Mouse (Mus musculus) forebrain, embryonic 14.5 days (tissue): ENCODE data around the gene Prkn. TPM values are rescaled to one million over a fixed set of nuclear protein-coding genes. Genes with fewer than 3 reads are reported as not detected.

ENCODE experiments used
- ATAC-seq: fragments of 200-750 bp; cut with Nextera tagmentation; 2 replicates; pipeline ENCODE4 v1.8.0; 2017; ENCODE audit warnings: mild to moderate bottlenecking, moderate library complexity
- DNase-seq: peaks from one replicate; pipeline ENCODE4 v3.0.0-alpha.2; 2015; ENCODE audit warnings: low spot score
- H3K27ac ChIP-seq: fragments of 300-500 bp; sonication (generic); 2 replicates; pipeline ENCODE4 v1.5.1; 2014; ENCODE audit warnings: low read depth, mild to moderate bottlenecking, control low read depth, low read length, moderate library complexity
- H3K27me3 ChIP-seq: fragments of 300-500 bp; sonication (generic); replicated peaks from 2 replicates; pipeline ENCODE4 v1.6.1; 2014; ENCODE audit warnings: low read length, control low read depth, mixed read lengths; ENCODE audit not compliant: control insufficient read depth, insufficient read depth
- H3K36me3 ChIP-seq: fragments of 300-500 bp; sonication (generic); 2 replicates; pipeline ENCODE4 v1.6.1; 2014; ENCODE audit warnings: low read length, control low read depth; ENCODE audit not compliant: control insufficient read depth, insufficient read depth
- H3K4me1 ChIP-seq: fragments of 300-500 bp; sonication (generic); 2 replicates; pipeline ENCODE4 v1.6.1; 2014; ENCODE audit warnings: antibody characterized with exemption, low read length, control low read depth; ENCODE audit not compliant: control insufficient read depth, insufficient read depth
- H3K4me2 ChIP-seq: fragments of 300-500 bp; sonication (generic); 2 replicates; pipeline ENCODE4 v1.6.1; 2014; ENCODE audit warnings: mild to moderate bottlenecking, control low read depth, low read length
- H3K4me3 ChIP-seq: fragments of 300-500 bp; sonication (generic); 2 replicates; pipeline ENCODE4 v1.5.1; 2014; ENCODE audit warnings: low read depth, low read length, control low read depth
- H3K9ac ChIP-seq: fragments of 300-500 bp; sonication (generic); 2 replicates; pipeline ENCODE4 v1.6.1; 2014; ENCODE audit warnings: mild to moderate bottlenecking, low read length, control low read depth, moderate library complexity
- H3K9me3 ChIP-seq: fragments of 300-500 bp; sonication (generic); replicated peaks from 2 replicates; pipeline ENCODE4 v1.6.1; 2016; ENCODE audit warnings: low read length, control low read depth, mixed read lengths; ENCODE audit not compliant: control insufficient read depth
- WGBS: fragments of 180-500 bp; shearing (Covaris S2); extraction: QIAGEN DNeasy Blood & Tissue Kit; methylation state at CpG from one replicate; pipeline ENCODE4 v1.1.7; 2014; 5-methylcytosine and 5-hydroxymethylcytosine counted together
- polyA plus RNA-seq: library from polyadenylated mRNA; unstranded; fragments of >200 nt; fragmentation: Nextera tagmentation; extraction: Ambion mirVana; gene quantifications from 2 replicates; pipeline ENCODE4 v1.2.1, GENCODE M21; 2014

Gene Prkn
- polyA plus RNA-seq, 1 experiment from 2014 or later, result 1.6 TPM

GRCm38 (mm10) chr17:10874208-10875187 lies 34.3 kb downstream of the Prkn start:
- no peak for ATAC-seq
- WGBS, result 91% methylated on average over 7 of the region's 7 CpGs
- Histone ChIP-seq H3K27ac (no peak overlapping the region), H3K9ac (no peak overlapping the region), H3K4me1 (no peaks in the 10 kb centered on the region), H3K9me3 (no peaks in the 10 kb centered on the region), H3K27me3 (no peaks in the 10 kb centered on the region), H3K4me3 (no peak overlapping the region), H3K4me2 (no peak overlapping the region), H3K36me3 (no peaks in the 10 kb centered on the region)
- no peak for DNase-seq

- no peak overlapping the region for H3K4me2 ChIP-seq
- ATAC-seq (no peak), DNase-seq (no peak)
- no peak overlapping the region for H3K9ac ChIP-seq
- 88% methylated on average over 5 of the region's 5 CpGs for WGBS
- no peaks in the 10 kb centered on the region for H3K27me3 ChIP-seq
- H3K4me3 ChIP-seq, result no peak overlapping the region
- no peaks in the 10 kb centered on the region for H3K36me3 ChIP-seq
- H3K4me1 ChIP-seq, result no peaks in the 10 kb centered on the region
- H3K27ac ChIP-seq, result no peak overlapping the region
- H3K9me3 ChIP-seq, result no peaks in the 10 kb centered on the region
Observed at GRCm38 (mm10) chr17:10878986-10879385, 38.8 kb downstream of the Prkn start.

- no peaks in the 10 kb centered on the region for H3K36me3 ChIP-seq
- H3K27me3 ChIP-seq, result no peaks in the 10 kb centered on the region
- ATAC-seq (no peak), DNase-seq (no peak)
- no peak overlapping the region for H3K4me3 ChIP-seq
- H3K4me1 ChIP-seq, result no peaks in the 10 kb centered on the region
- H3K4me2 ChIP-seq, result no peak overlapping the region
- no peaks in the 10 kb centered on the region for H3K9me3 ChIP-seq
- 96% methylated on average over 1 of the region's 1 CpGs for WGBS
- H3K27ac ChIP-seq, result no peak overlapping the region
- H3K9ac ChIP-seq, result no peak overlapping the region
Observed at GRCm38 (mm10) chr17:10882260-10882659, 42.1 kb downstream of the Prkn start.

- no peak overlapping the region for H3K4me2 ChIP-seq
- no peak overlapping the region for H3K4me3 ChIP-seq
- ATAC-seq (no peak), DNase-seq (peak; percentile 15)
- whole genome bisulfite sequencing, result 19% methylated on average over 4 of the region's 4 CpGs
- H3K36me3 ChIP-seq, result no peaks in the 10 kb centered on the region
- no peak overlapping the region for H3K27ac ChIP-seq
- no peaks in the 10 kb centered on the region for H3K27me3 ChIP-seq
- H3K9me3 ChIP-seq, result no peaks in the 10 kb centered on the region
- no peaks in the 10 kb centered on the region for H3K4me1 ChIP-seq
- no peak overlapping the region for H3K9ac ChIP-seq
Observed at GRCm38 (mm10) chr17:10887924-10888323, 47.7 kb downstream of the Prkn start.

- H3K27ac ChIP-seq, result no peak overlapping the region
- H3K4me3 ChIP-seq, result no peak overlapping the region
- no peaks in the 10 kb centered on the region for H3K4me1 ChIP-seq
- H3K36me3 ChIP-seq, result no peaks in the 10 kb centered on the region
- H3K9ac ChIP-seq, result no peak overlapping the region
- WGBS, result 88% methylated on average over 3 of the region's 3 CpGs
- H3K4me2 ChIP-seq, result no peak overlapping the region
- DNase-seq (no peak), ATAC-seq (no peak)
- H3K9me3 ChIP-seq, result no peaks in the 10 kb centered on the region
- no peaks in the 10 kb centered on the region for H3K27me3 ChIP-seq
Observed at GRCm38 (mm10) chr17:10901686-10902228, 61.6 kb downstream of the Prkn start.

- Histone ChIP-seq H3K27ac (no peak overlapping the region), H3K4me1 (no peaks in the 10 kb centered on the region), H3K36me3 (no peaks in the 10 kb centered on the region), H3K9ac (no peak overlapping the region), H3K4me3 (no peak overlapping the region), H3K9me3 (no peaks in the 10 kb centered on the region), H3K27me3 (no peaks in the 10 kb centered on the region), H3K4me2 (no peak overlapping the region)
- ATAC-seq (no peak), DNase-seq (no peak)
Observed at GRCm38 (mm10) chr17:10936698-10937097, 96.5 kb downstream of the Prkn start.

GRCm38 (mm10) chr17:10937844-10938243 lies 97.7 kb downstream of the Prkn start:
- Histone ChIP-seq H3K27ac (no peak overlapping the region), H3K36me3 (no peaks in the 10 kb centered on the region), H3K4me3 (no peak overlapping the region), H3K9ac (no peak overlapping the region), H3K27me3 (no peaks in the 10 kb centered on the region), H3K4me2 (no peak overlapping the region), H3K9me3 (no peaks in the 10 kb centered on the region), H3K4me1 (no peaks in the 10 kb centered on the region)
- DNase-seq, result peak; percentile 58
- WGBS, result 25% methylated on average over 8 of the region's 8 CpGs
- ATAC-seq, result no peak

- no peaks in the 10 kb centered on the region for H3K36me3 ChIP-seq
- H3K4me1 ChIP-seq, result no peaks in the 10 kb centered on the region
- no peak overlapping the region for H3K27ac ChIP-seq
- no peaks in the 10 kb centered on the region for H3K9me3 ChIP-seq
- WGBS, result 58% methylated on average over 1 of the region's 1 CpGs
- no peak overlapping the region for H3K4me3 ChIP-seq
- H3K27me3 ChIP-seq, result no peaks in the 10 kb centered on the region
- H3K4me2 ChIP-seq, result no peak overlapping the region
- H3K9ac ChIP-seq, result no peak overlapping the region
- ATAC-seq (no peak), DNase-seq (no peak)
Observed at GRCm38 (mm10) chr17:10938755-10939154, 98.6 kb downstream of the Prkn start.

GRCm38 (mm10) chr17:10946552-10946951 lies 106.4 kb downstream of the Prkn start:
- WGBS, result 74% methylated on average over 4 of the region's 4 CpGs
- Histone ChIP-seq H3K9me3 (no peaks in the 10 kb centered on the region), H3K27me3 (no peaks in the 10 kb centered on the region), H3K9ac (no peak overlapping the region), H3K4me3 (no peak overlapping the region), H3K4me1 (no peaks in the 10 kb centered on the region), H3K36me3 (no peaks in the 10 kb centered on the region), H3K27ac (no peak overlapping the region), H3K4me2 (no peak overlapping the region)
- no peak for ATAC-seq
- DNase-seq, result no peak
